Comparison of ENCODE assay signal across 9 mouse cellular contexts in genomic region chr3:51999671-52000437, GRCm38 (mm10).
DNase-seq lines count a peak whose midpoint lies in the region; ATAC-seq lines count a peak whose summit lies in the region.
"Had no signal": no experiment of that assay in that cellular context is flagged by ENCODE, and none has a peak within 500 bp of the region (broad histone marks: within the 10 kb centered on the region; RNA-seq: fewer than 3 reads in every experiment).

No protein-coding gene starts in this region.

- DNase-seq in CD8-positive naive resting alpha-beta T cell, adult 2 months (ENCODE audit: low read depth in 2 of 2, low spot score in 2 of 2): peak; percentile 61 to 76
- DNase-seq in kidney, adult 9 months: peak; percentile 65
- DNase-seq in lung, postnatal 36 days: peak; percentile 87
- DNase-seq in thymus, postnatal 0 days (ENCODE audit: low spot score): peak; percentile 94
- no peak for DNase-seq in urinary bladder, adult 2 months (ENCODE audit: low spot score)
- no peak for DNase-seq in hindbrain, embryonic 10.5 days (ENCODE audit: low spot score)

- H3K27me3 ChIP-seq in hindbrain, embryonic 10.5 days (ENCODE audit: insufficient read depth, poor library complexity, severe bottlenecking): peaks cover 18% of the 10 kb centered on the region
- H3K27me3 ChIP-seq: limb, embryonic 12.5 days had no signal

- no peaks in the 10 kb centered on the region for H3K36me3 ChIP-seq in hindbrain, embryonic 10.5 days
- H3K36me3 ChIP-seq: limb, embryonic 12.5 days had no signal

- no peaks in the 10 kb centered on the region for H3K9me3 ChIP-seq in hindbrain, embryonic 10.5 days
- H3K9me3 ChIP-seq: limb, embryonic 12.5 days had no signal

- ATAC-seq in cerebellum, adult (ENCODE audit: insufficient number of reproducible peaks, low FRiP score, low TSS enrichment): no peak

- no peak overlapping the region for H3K4me3 ChIP-seq in brown adipose tissue, adult 24 weeks (ENCODE audit: insufficient read depth, low read depth, low read length)
- H3K4me3 ChIP-seq in hindbrain, embryonic 10.5 days: no peak overlapping the region
- H3K4me3 ChIP-seq: limb, embryonic 12.5 days had no signal

- H3K27ac ChIP-seq in brown adipose tissue, adult 24 weeks (replicated peaks; ENCODE audit: low read depth, low read length): peak overlapping the region; percentile 16; the same call in 1 of the 2 replicates
- H3K27ac ChIP-seq in hindbrain, embryonic 10.5 days: no peak overlapping the region
- H3K27ac ChIP-seq: limb, embryonic 12.5 days had no signal

- peaks cover 4% of the 10 kb centered on the region for H3K4me1 ChIP-seq in brown adipose tissue, adult 24 weeks (ENCODE audit: control insufficient read depth, insufficient read depth, insufficient read length, low read length)
- H3K4me1 ChIP-seq in hindbrain, embryonic 10.5 days (replicated peaks): peaks cover 44% of the 10 kb centered on the region
- H3K4me1 ChIP-seq: limb, embryonic 12.5 days had no signal

- WGBS in hindbrain, embryonic 10.5 days: 93% methylated on average over 21 of the region's 21 CpGs

Comparison
In these comparisons a context has a peak if more than half of its experiments do, and no peak if none do; other contexts are left out.
1. DNase-seq: peak in CD8-positive naive resting alpha-beta T cell, adult 2 months (2 of 2), kidney, adult 9 months (single experiment), lung, postnatal 36 days (single experiment) and thymus, postnatal 0 days (single experiment); none in urinary bladder, adult 2 months (single experiment) and hindbrain, embryonic 10.5 days (single experiment).